Mouse (Mus musculus) liver, embryonic 14.5 days (tissue): Measurements from ENCODE around the gene Gm19345.

Experiments
- CTCF ChIP-seq: IDR thresholded peaks from 2 replicates; pipeline ENCODE4 v1.5.1; 2016; ENCODE audit warnings: antibody characterized with exemption, low read depth, control low read depth
- EP300 ChIP-seq: IDR thresholded peaks from 2 replicates; pipeline ENCODE4 v1.6.1; 2016; ENCODE audit warnings: antibody characterized with exemption, low read depth

GRCm38 (mm10) chr7:19866490-19866889 is 14.7 kb downstream of the Gm19345 start:
- no peak for TF ChIP-seq CTCF
- TF ChIP-seq EP300 = no peak
